Mouse (Mus musculus): ENCODE measurements around the gene Smarcal1. TPM values are rescaled to one million over a fixed set of nuclear protein-coding genes. Genes with fewer than 3 reads are reported as not detected.
A peak's percentile ranks its signal among the peaks of the same experiment; 100 is the strongest.

The Smarcal1 gene
- total and polyA plus RNA-seq, 2 experiments = 8.3 to 13.9 TPM

DNA sequence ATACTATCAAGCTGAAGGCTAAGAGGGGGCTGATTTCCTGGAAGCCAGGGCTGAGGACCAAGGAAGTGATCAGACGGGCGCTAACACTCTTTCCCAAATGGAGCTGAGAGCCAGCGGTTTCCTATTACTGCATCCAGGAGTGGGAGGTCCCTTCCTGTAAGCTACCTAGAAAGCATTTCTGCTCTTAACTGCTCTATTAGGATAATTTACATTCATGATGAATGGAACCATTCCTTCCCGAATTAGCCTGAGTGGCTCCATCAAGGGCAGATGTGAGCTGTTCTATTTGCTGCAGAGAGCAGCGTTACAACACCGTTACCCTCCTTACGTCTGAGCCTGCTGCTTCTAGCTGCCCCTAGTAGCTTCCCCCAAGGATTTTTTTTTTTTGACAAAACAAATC, 9.0 kb upstream of the Smarcal1 start:
- no peak overlapping the region for H3K27ac ChIP-seq (replicated peaks; ENCODE audit: insufficient read depth, low read depth, low read length)
- H3K79me2 ChIP-seq (ENCODE audit: control insufficient read depth, insufficient read depth, low read length) = no peaks in the 10 kb centered on the region
- no peaks in the 10 kb centered on the region for H3K27me3 ChIP-seq (ENCODE audit: control insufficient read depth, insufficient read depth, low read length)
- H3K36me3 ChIP-seq (ENCODE audit: control insufficient read depth, insufficient read depth, low read length) = no peaks in the 10 kb centered on the region
- 79% methylated on average over 7 of the region's 7 CpGs for WGBS
- no peak overlapping the region for H3K4me3 ChIP-seq (ENCODE audit: insufficient read depth, low read depth, low read length)
- DNase-seq (ENCODE audit: extremely low read depth, low read depth, low spot score) = no peak
- TF ChIP-seq CTCF (IDR thresholded peaks at IDR 0.05; ENCODE audit: low read depth, low read length) = no peak
- TF ChIP-seq POLR2A (IDR thresholded peaks at IDR 0.05; ENCODE audit: extremely low read depth, insufficient read depth, low read length) = no peak
- H3K9ac ChIP-seq (ENCODE audit: low read depth, low read length) = no peak overlapping the region
- no peaks in the 10 kb centered on the region for H3K4me1 ChIP-seq (ENCODE audit: control insufficient read depth, insufficient read depth, low read length)

DNA sequence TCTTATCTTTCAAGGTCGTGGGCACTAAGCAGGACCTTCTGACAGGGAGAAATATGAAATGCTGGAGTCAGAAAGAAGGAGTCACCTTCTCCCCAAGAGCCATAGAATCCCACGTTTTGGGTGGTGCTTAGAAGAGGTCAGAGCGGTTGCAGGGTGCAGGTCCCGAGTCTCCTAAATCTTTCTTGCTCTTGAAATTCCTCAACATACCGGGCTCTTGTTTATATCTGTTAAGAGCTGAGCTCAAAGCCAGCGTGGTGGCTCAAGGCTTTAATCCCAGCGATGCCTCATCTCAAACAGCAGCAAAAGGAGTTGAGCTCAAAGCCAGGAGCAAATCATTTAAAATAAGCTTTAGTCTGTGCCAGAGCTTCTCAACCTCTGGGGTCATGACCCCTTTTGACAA, 8.4 kb upstream of the Smarcal1 start:
- TF ChIP-seq POLR2A (IDR thresholded peaks at IDR 0.05; ENCODE audit: extremely low read depth, insufficient read depth, low read length) (no peak), CTCF (IDR thresholded peaks at IDR 0.05; ENCODE audit: low read depth, low read length) (no peak)
- Histone ChIP-seq H3K9ac (ENCODE audit: low read depth, low read length) (no peak overlapping the region), H3K36me3 (ENCODE audit: control insufficient read depth, insufficient read depth, low read length) (no peaks in the 10 kb centered on the region), H3K4me3 (ENCODE audit: insufficient read depth, low read depth, low read length) (no peak overlapping the region), H3K27ac (replicated peaks; ENCODE audit: insufficient read depth, low read depth, low read length) (no peak overlapping the region), H3K79me2 (ENCODE audit: control insufficient read depth, insufficient read depth, low read length) (no peaks in the 10 kb centered on the region), H3K27me3 (ENCODE audit: control insufficient read depth, insufficient read depth, low read length) (no peaks in the 10 kb centered on the region), H3K4me1 (ENCODE audit: control insufficient read depth, insufficient read depth, low read length) (no peaks in the 10 kb centered on the region)
- WGBS = 65% methylated on average over 7 of the region's 7 CpGs
- no peak for DNase-seq (ENCODE audit: extremely low read depth, low read depth, low spot score)

GRCm38 (mm10) chr1:72575121-72575520, 7.9 kb upstream of the Smarcal1 start:
- Histone ChIP-seq H3K4me1 (ENCODE audit: control insufficient read depth, insufficient read depth, low read length) (no peaks in the 10 kb centered on the region), H3K27ac (replicated peaks; ENCODE audit: insufficient read depth, low read depth, low read length) (no peak overlapping the region), H3K27me3 (ENCODE audit: control insufficient read depth, insufficient read depth, low read length) (no peaks in the 10 kb centered on the region), H3K36me3 (ENCODE audit: control insufficient read depth, insufficient read depth, low read length) (no peaks in the 10 kb centered on the region), H3K9ac (ENCODE audit: low read depth, low read length) (no peak overlapping the region), H3K4me3 (ENCODE audit: insufficient read depth, low read depth, low read length) (no peak overlapping the region), H3K79me2 (ENCODE audit: control insufficient read depth, insufficient read depth, low read length) (no peaks in the 10 kb centered on the region)
- TF ChIP-seq CTCF (IDR thresholded peaks at IDR 0.05; ENCODE audit: low read depth, low read length) = peak; percentile 41
- no peak for TF ChIP-seq POLR2A (IDR thresholded peaks at IDR 0.05; ENCODE audit: extremely low read depth, insufficient read depth, low read length)
- DNase-seq (ENCODE audit: extremely low read depth, low read depth, low spot score) = peak; percentile 10
- WGBS = 40% methylated on average over 4 of the region's 4 CpGs

GRCm38 (mm10) chr1:72577481-72577922, 5.5 kb upstream of the Smarcal1 start:
- no peak overlapping the region for H3K27ac ChIP-seq (replicated peaks; ENCODE audit: insufficient read depth, low read depth, low read length)
- no peaks in the 10 kb centered on the region for H3K27me3 ChIP-seq (ENCODE audit: control insufficient read depth, insufficient read depth, low read length)
- H3K9ac ChIP-seq (ENCODE audit: low read depth, low read length) = no peak overlapping the region
- H3K4me1 ChIP-seq (ENCODE audit: control insufficient read depth, insufficient read depth, low read length) = no peaks in the 10 kb centered on the region
- no peaks in the 10 kb centered on the region for H3K79me2 ChIP-seq (ENCODE audit: control insufficient read depth, insufficient read depth, low read length)
- no peak for DNase-seq (ENCODE audit: extremely low read depth, low read depth, low spot score)
- no peaks in the 10 kb centered on the region for H3K36me3 ChIP-seq (ENCODE audit: control insufficient read depth, insufficient read depth, low read length)
- WGBS = 37% methylated on average over 12 of the region's 12 CpGs
- no peak overlapping the region for H3K4me3 ChIP-seq (ENCODE audit: insufficient read depth, low read depth, low read length)
- TF ChIP-seq CTCF (IDR thresholded peaks at IDR 0.05; ENCODE audit: low read depth, low read length) (no peak), POLR2A (IDR thresholded peaks at IDR 0.05; ENCODE audit: extremely low read depth, insufficient read depth, low read length) (no peak)

GRCm38 (mm10) chr1:72578351-72578750, 4.7 kb upstream of the Smarcal1 start:
- no peaks in the 10 kb centered on the region for H3K4me1 ChIP-seq (ENCODE audit: control insufficient read depth, insufficient read depth, low read length)
- H3K27me3 ChIP-seq (ENCODE audit: control insufficient read depth, insufficient read depth, low read length) = no peaks in the 10 kb centered on the region
- H3K9ac ChIP-seq (ENCODE audit: low read depth, low read length) = no peak overlapping the region
- H3K4me3 ChIP-seq (ENCODE audit: insufficient read depth, low read depth, low read length) = no peak overlapping the region
- H3K79me2 ChIP-seq (ENCODE audit: control insufficient read depth, insufficient read depth, low read length) = no peaks in the 10 kb centered on the region
- no peak for DNase-seq (ENCODE audit: extremely low read depth, low read depth, low spot score)
- no peak overlapping the region for H3K27ac ChIP-seq (replicated peaks; ENCODE audit: insufficient read depth, low read depth, low read length)
- H3K36me3 ChIP-seq (ENCODE audit: control insufficient read depth, insufficient read depth, low read length) = no peaks in the 10 kb centered on the region
- TF ChIP-seq POLR2A (IDR thresholded peaks at IDR 0.05; ENCODE audit: extremely low read depth, insufficient read depth, low read length) = no peak
- no peak for TF ChIP-seq CTCF (IDR thresholded peaks at IDR 0.05; ENCODE audit: low read depth, low read length)
- WGBS = 65% methylated on average over 15 of the region's 15 CpGs

DNA sequence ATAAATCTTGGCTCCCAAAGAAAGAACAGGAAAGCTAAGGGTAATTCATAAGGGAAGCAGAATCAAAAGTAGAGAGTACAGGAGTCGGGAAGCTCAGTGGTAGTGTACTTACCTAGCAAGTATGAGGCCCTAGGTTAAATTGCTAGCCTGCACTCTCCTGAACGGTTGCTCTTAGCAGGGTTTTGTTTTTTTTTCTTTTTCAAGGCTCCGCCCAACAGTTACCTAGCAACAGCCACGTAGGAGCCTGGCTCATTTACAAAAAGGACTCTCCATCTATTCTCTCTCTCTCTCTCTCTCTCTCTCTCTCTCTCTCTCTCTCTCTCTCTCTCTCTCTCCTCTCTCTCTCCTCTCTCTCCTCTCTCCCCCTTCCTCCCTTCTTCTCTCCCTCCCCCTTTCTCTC, 4.2 kb upstream of the Smarcal1 start:
- 41% methylated on average over 4 of the region's 4 CpGs for WGBS
- Histone ChIP-seq H3K9ac (ENCODE audit: low read depth, low read length) (no peak overlapping the region), H3K27ac (replicated peaks; ENCODE audit: insufficient read depth, low read depth, low read length) (no peak overlapping the region), H3K4me3 (ENCODE audit: insufficient read depth, low read depth, low read length) (no peak overlapping the region), H3K36me3 (ENCODE audit: control insufficient read depth, insufficient read depth, low read length) (no peaks in the 10 kb centered on the region), H3K79me2 (ENCODE audit: control insufficient read depth, insufficient read depth, low read length) (no peaks in the 10 kb centered on the region), H3K27me3 (ENCODE audit: control insufficient read depth, insufficient read depth, low read length) (no peaks in the 10 kb centered on the region), H3K4me1 (ENCODE audit: control insufficient read depth, insufficient read depth, low read length) (peaks cover under 1% of the 10 kb centered on the region; the same call in 1 of the 2 replicates)
- no peak for DNase-seq (ENCODE audit: extremely low read depth, low read depth, low spot score)
- TF ChIP-seq CTCF (IDR thresholded peaks at IDR 0.05; ENCODE audit: low read depth, low read length) (no peak), POLR2A (IDR thresholded peaks at IDR 0.05; ENCODE audit: extremely low read depth, insufficient read depth, low read length) (no peak)

Measured in liver, adult 2 months (tissue).